Mouse (Mus musculus): ENCODE results near the gene Alkbh2.

The Alkbh2 gene

GRCm38 (mm10) chr5:114127374-114128349 lies at the start of gene Alkbh2:
Gene Alkbh2, minus strand, starts transcription at chr5:114128218.
- DNase-seq (ENCODE audit: low spot score in 2 of 2) = peak; percentile 75 to 78

- DNase-seq (ENCODE audit: low spot score in 2 of 2) = no peak
Observed at GRCm38 (mm10) chr5:114176548-114177400, 48.8 kb upstream of the Alkbh2 start.

DNA sequence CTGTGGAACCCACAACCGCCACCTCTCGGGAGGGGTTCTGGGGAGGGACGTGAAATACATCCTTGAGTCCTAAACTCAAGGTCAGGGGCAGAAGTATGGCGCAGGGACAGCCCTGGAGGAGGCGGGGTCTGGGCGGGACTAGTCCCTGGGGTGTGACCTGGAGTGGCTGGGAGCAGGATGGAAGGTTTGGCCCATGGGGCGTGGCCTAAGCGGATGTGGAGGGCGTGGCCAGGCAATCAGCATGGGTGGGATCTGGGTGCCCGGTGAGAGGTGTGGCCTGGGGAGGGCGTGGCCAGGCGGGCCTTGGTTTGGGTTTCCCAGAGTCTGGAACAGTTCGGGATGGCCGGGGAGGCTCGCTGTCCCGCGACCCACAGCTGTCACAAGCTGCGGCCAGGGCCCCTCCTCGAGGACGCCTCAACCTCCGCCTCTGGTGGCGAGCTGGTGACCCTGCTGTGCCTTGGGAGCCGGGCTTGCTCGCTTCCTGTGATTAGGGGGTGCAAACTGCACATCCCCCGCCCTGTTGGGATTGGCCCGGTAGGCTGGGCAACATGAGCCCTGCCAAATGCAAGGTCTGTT lies 47.7 kb upstream of the Alkbh2 start:
- peak; percentile 73 to 83 for DNase-seq (ENCODE audit: low spot score in 2 of 2)

DNA sequence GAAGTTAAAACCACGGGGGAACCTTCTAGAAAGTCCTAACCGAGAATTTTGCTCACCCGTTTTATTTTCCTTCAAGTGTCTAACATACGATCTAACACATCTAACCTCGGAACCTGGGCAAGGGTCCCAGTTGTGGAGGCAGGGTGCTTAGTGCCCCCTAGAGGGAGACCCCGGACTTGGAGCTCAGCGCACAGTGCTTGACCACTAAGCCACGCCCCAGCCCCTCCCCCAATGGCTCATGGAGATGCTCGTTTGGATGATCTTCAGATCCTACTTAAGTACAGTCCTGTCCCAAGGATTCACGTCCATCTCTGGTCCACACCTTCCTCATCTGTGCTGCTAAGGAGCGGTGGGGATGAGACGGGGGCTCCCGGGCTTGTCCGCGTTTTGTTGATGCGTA lies 46.6 kb upstream of the Alkbh2 start:
- no peak for DNase-seq (ENCODE audit: low spot score in 2 of 2)

- no peak for DNase-seq (ENCODE audit: low spot score in 2 of 2)
Observed at GRCm38 (mm10) chr5:114173877-114174581, 46.0 kb upstream of the Alkbh2 start.

DNA sequence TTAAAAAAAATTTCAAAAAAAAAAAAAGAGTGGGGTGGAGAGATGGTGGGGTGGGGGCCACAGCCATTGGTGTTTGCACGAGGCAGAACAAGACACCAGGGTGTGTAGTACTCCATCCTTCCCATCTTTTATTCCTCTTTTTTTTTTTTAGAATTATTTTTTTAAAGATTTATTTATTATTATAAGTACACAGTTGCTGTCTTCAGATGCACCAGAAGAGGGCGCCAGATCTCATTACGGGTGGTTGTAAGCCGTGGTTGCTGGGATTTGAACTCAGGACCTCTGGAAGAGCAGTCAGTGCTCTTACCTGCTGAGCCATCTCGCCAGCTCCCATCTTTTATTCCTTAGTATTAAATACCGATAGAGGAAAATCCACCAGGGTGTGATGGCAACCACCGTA lies 45.4 kb upstream of the Alkbh2 start:
- no peak for DNase-seq (ENCODE audit: low spot score in 2 of 2)

- DNase-seq (ENCODE audit: low spot score in 2 of 2) = no peak
Observed at GRCm38 (mm10) chr5:114172936-114173335, 44.9 kb upstream of the Alkbh2 start.

DNA sequence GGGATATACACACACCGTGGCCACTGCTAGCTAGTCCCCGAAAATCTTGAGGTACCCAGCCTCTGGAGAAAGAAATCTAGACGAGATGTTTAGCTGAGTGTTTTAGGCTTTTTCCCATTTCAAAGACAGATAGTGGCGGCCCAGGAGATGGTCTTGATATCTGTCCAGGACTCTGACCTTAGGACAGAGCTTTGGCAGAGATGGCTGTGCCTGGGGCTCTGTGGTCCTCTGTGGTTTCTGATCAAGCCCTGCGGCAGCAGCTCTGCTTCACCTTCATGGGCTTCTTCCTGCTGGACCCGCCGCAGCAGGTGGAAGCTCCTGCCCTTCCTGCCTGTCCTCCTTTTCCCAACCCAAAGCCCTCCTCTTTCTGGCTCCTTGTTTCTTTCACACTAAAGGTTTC lies 42.3 kb upstream of the Alkbh2 start:
- no peak for DNase-seq (ENCODE audit: low spot score in 2 of 2)

DNA sequence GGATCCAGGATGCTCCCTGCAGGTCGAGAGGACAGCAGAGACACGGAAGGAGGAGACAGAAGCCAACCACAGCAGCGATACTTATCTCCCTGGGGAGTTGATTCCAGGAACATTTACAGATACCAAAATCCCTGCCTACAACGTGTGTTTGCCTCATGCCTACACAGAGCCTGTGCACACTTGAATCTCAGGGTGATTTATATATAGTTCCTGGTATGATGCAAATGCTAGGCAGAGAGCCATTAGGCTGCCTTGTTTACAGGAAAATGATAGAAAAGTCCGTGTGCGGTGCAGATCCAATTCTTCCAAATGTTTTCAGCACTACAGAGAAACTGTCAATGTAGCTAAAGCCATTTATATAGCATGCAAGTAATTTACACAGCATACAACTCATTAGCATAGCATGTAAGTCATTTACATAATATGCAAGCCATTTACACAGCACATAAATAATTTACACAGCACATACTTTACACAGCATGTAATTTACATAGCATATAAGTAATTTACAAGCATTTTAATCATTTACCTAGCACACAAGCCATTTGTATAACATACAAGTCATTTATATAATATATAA lies 35.2 kb upstream of the Alkbh2 start:
- DNase-seq (ENCODE audit: low spot score in 2 of 2) = no peak

GRCm38 (mm10) chr5:114162106-114162815 lies 34.2 kb upstream of the Alkbh2 start:
- no peak for DNase-seq (ENCODE audit: low spot score in 2 of 2)

DNA sequence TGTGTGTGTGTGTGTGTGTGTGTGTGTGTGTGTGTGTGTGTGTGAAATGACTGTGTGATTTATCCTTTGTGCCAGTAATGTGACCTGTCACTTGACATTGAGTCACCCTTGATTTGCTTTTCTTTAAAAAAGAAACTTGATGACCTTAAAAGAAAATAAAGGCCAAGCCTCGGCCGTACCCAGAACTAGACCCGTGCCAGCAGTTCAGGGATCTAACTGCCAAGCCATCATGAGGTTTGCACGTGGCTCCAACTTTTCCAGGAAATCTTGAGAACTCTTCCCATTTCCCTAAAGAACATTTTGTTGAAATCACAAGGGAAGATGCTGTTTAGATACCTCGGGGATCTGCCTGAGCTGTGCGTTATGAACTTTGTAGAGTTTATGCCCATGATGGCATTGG lies 33.4 kb upstream of the Alkbh2 start:
- DNase-seq (ENCODE audit: low spot score in 2 of 2) = no peak

DNA sequence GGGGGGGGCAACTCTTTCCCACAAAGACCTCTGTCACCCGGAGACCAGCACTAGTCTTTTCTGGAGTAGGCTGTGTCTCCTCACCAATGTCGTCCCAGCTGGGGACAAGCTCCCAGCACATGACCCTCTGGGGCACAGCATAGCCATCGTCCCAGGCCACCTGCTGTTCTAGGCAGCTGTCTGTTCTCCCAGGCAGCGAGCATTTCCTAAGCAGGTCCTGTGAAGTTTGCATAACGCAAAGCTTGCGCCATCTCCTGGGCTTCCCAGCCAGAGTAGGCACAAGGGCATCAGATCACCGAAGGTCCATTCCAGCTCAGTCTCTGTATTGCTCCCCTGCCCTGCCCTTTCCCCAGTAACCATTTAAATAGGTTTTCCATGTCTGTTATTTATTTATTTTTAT lies 29.2 kb upstream of the Alkbh2 start:
- no peak for DNase-seq (ENCODE audit: low spot score in 2 of 2)

- no peak for DNase-seq (ENCODE audit: low spot score in 2 of 2)
Observed at GRCm38 (mm10) chr5:114155168-114155933, 27.3 kb upstream of the Alkbh2 start.

- DNase-seq (ENCODE audit: low spot score in 2 of 2) = no peak
Observed at GRCm38 (mm10) chr5:114154765-114155164, 26.7 kb upstream of the Alkbh2 start.

DNA sequence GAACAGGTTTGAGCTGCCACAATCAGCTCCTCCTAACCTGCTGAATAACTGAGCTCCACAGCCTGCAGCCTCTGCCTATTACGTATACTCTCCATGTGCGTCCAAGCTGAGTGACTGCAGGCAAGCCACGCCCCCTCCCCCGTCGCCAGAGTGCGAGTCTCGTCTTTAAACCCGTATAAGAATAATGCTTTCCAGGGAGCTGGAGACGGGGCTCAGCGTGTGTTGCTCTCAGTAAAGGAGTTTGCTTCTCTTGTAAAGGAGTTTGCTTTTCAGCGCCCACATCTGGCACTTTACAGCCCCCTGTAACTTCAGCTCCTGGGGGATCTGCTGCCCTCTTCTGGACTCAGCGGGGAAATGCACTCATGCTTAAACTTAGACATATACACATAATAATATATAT lies 25.5 kb upstream of the Alkbh2 start:
- no peak for DNase-seq (ENCODE audit: low spot score in 2 of 2)

- DNase-seq (ENCODE audit: low spot score in 2 of 2) = no peak
Observed at GRCm38 (mm10) chr5:114152359-114153092, 24.5 kb upstream of the Alkbh2 start.

DNA sequence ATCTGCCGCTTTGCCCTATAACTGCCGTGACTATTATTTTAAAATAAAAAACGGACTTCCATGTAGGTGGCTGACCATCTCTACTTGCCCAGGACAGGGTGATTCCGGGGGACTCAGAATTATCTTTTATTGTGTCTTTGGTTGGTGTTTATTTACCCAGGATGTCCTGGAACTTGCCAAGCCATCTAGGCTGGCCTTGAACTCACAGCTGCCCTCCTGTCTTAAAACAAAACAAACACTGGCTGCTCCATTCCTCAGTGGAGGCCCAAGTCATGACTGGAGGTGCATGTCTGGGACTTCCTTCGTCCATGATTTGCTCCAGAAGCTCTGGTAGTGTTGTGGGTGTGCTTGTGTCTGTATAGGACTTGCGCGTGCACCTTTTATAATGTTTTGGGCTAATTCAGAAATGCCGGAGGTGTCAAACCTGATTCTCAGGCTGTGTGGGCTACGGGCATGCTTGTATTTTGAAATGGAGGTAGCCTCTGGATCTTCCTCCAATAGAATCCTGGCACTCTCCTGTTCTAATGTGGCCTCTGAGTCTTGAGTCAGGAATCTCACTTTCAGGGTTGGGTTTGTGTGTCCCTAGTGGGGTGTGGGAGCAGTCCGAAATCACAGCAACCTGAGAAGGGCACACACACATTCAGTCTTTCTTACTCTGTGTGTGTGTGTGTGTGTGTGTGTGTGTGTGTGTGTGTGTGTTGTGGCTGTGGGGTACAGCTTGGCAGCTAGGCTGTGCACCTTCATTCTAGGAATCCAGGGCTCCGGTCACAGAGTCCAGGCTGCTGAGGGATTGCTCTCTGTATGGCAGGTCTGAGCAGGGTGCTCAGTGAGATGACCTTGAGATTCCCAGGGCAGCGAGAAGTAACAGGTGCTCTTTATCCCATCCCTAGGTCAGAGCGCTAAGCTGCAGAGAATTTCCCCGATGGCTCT lies 19.3 kb upstream of the Alkbh2 start:
- no peak for DNase-seq (ENCODE audit: low spot score in 2 of 2)

Measured in spleen, postnatal 36 days (tissue).